Mouse (Mus musculus): ENCODE results near the gene Sv2a. TPM values are rescaled to one million over a fixed set of nuclear protein-coding genes. Genes with fewer than 3 reads are reported as not detected.
"Not testable (repeated sequence)": the region's sequence is repeated elsewhere in the genome, so short reads cannot be mapped to it uniquely, and the experiment has no call there.

The Sv2a gene
- total RNA-seq, 2 experiments from 2014 or later, result 360 to 375 TPM

DNA sequence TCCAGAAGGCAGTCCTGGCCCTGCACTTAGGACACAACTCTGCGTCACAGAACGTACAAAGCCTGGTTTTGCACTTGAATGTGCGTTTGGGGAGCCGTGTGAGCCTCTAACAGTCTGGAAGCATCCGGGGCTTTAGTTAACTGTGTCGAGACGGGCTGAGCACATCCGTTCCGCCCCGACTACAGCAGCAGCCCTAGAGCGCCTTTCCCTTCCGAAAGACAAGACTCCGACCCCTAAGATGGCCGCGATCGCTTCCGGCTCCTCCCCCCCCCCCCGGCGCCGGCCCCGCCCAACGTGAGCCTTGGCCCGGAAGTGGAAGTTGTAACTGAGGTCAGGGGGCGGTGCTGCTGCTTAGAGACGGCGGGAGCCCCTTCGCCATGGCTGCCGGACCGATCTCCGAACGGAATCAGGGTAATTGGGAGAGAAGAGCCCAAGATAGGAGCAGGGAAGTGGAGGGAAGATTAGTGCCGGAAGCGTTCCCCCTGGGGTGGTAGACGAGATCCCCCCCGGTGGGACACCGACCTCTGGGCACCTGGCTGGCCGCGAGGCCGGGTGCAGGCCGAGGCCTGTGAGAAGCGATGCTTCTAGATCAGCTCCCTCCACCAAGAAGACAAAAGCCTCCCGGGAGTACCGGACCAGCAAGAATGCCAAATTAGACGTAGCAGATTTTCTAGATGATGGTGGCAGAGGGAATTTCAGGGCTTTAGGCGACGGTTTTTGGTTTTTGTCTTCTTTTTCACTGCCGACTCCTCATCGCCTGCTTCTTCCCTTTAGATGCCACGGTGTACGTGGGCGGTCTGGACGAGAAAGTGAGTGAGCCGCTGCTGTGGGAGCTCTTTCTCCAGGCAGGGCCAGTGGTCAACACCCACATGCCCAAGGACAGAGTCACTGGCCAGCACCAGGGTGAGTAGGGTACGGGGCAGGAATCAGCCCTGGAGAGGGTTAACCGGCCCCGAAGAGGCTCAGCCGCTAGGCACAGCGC, 8.5 kb upstream of the Sv2a start, which contains the start of gene Sf3b4:
Gene Sf3b4 (plus strand): TSS at position 136 of the 982 bp plus-strand sequence.
- peak; percentile 83 to 91 for DNase-seq (ENCODE audit: low spot score in 2 of 2)

DNA sequence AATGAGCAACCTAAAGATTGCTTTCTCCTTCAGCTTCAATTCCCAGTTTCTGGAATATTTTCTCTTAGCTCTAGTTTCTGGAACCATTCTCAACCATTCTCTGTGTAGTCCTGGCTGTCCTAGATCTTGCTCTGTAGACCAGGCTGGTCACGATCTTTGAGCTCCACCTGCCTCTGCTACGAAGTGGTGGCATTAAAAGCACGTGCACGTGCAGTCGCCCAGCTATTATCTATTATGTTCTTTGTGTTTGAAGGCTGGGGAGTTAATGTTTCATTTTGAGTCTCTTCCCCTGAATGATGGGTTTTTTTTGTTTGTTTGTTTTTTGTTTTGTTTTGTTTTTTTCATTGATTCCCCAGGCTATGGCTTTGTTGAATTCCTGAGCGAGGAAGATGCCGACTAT, 7.8 kb upstream of the Sv2a start:
- no peak for DNase-seq (ENCODE audit: low spot score in 2 of 2)

DNA sequence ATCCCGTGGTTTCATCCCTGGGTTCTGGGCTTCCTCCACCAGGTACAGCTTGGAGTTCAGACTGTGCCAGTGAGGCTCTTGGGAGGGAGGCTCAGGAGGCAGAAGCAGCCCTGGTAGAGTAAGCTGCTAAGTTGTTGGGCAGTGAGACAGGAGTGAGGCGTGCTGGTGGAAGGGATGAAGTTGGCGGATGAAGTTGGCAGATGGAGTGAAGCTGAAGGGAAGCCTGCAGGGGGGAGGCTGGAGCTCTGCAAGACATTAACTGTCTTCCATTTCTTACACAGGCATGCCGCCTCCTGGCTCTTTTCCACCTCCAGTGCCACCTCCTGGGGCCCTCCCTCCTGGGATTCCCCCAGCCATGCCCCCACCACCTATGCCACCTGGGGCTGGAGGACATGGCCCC, 6.9 kb upstream of the Sv2a start:
- not testable (repeated sequence) for DNase-seq (ENCODE audit: low spot score in 2 of 2)

DNA sequence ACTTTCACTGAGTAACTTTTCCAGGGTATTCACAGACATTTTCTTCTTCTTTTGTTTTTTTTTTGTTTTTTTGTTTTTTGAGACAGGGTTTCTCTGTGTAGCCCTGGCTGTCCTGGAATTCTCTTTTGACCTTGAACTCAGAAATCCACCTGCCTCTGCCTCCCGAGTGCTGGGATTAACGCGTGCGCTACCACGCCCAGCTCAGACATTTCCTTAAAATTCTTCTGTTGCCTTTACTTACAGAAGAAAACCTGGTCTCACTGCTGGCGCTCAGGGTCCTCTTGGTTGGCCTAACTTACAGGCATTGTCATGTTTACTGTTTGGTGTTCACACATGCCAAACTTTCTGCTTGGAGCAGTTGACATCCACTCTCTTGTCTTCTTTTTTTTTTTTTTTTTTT, 5.7 kb upstream of the Sv2a start:
- DNase-seq (ENCODE audit: low spot score in 2 of 2), result no peak

DNA sequence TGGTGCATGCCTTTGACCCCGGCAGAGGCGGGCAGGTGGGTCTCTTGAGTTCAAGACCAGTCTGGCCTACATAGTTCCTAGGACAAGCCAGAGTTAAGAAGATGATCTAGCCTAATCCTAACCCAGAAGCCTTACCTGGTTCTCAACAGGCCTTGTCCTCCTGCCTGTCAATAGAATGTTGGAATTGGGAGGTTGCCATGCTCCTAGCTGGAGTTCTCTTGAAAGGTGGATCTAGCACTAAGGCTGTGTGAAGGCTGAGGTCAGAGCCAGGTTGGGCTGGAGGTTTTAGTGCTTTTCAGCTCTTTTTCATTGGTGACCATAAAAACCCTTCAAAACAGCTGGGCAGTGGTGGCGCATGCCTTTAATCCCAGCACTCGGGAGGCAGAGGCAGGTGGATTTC, 2.5 kb upstream of the Sv2a start:
- DNase-seq (ENCODE audit: low spot score in 2 of 2), result no peak

DNA sequence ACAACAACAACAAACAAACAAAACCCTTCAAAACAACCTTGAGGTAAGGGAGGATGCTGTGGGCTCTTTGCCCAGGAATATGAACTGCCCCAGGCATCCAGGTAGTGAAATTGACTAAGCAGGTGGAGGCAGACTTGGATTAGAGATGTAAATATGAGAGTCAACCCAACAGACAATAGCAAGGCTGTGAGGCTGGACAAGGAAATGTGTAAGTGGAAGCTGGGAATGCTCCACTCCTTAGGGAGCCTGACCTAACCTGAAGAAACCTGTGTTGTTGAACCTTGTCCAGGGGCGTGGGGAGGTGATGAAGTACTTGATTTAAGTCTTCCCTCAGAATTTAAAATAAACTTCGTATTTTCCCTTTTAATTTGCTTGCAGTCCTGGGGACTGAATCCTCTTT, 2.0 kb upstream of the Sv2a start:
- DNase-seq (ENCODE audit: low spot score in 2 of 2), result no peak

DNA sequence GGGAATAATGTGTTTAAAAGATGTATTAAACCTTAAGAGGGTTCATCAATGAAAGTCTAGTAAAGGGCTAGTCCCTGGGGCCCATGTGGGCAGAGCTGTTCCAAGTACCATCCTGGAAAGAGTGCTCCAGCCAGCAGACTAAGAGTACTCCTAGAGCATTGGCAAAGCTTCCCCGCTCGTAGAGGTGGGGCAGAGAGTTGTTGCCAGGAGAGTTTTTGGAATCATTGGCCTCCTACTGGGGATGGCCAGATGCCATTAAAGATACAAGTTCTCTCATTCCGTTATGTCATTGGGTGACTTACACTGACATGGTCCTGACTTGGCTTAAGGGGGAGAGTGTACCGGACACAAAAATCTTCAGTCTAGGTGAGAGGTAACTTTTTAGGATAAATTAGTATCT, 1.4 kb upstream of the Sv2a start:
- DNase-seq (ENCODE audit: low spot score in 2 of 2), result no peak

DNA sequence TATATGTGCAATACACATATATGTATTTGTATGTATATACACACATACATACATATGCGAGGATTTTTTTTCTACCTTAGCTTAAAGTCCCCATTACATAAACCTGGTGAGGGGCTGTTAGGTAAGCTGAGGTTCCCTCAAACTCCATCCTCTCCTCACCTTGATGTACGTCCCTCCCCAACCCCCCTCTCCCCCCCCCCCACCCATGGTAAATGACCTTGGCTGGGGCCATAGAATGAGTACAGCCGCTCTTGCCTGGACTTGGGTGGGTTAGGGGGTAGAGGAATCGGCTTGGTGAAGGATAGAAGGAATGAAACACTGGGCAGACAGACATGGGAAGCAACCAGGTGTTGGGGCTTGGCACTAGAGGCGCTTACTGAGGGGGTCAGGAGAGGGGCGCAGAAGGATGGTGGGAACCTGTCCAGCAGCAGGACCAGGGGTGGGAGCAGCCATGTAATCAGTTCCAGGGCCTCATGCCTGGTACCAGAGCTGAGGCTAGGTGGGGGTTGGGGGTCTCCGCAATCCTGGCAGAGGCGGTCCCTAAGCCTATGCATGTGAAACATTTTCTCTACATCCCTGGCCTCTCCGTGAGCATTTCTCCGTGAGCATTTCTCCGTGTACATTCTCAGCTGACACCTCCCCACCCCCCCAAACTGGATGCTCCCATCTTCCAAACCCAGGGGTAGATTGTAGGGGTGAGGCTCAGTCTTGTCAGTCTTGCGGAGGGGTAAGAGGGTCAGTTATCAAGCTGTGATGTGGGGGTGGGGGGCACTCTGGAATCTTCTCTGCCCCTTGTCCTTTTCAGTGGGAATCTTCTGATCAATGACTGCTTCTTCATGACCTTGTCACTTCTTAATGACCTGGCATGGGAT, 795 bp downstream of the Sv2a start:
- no peak for DNase-seq (ENCODE audit: low spot score in 2 of 2)

DNA sequence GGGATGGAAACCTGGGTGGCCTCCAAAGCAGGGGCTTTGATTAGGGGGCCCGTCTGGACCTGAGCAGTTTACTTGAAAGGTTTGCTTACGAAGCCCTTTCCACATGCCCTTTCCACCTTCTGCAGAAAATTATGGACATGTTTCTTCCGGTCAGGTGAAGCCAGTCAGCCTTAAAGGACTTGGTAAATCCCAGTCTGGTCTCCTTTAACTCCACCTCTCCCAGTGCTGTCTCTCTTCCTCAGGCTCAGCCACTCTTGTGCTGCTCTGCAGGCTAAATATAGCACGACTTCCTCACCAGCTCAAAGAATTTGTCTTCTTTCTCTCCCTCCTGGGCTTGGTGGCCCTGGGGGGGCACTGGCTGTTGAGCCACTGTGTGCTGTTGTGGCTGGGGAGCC, 1.4 kb downstream of the Sv2a start:
- DNase-seq (ENCODE audit: low spot score in 2 of 2), result no peak

DNA sequence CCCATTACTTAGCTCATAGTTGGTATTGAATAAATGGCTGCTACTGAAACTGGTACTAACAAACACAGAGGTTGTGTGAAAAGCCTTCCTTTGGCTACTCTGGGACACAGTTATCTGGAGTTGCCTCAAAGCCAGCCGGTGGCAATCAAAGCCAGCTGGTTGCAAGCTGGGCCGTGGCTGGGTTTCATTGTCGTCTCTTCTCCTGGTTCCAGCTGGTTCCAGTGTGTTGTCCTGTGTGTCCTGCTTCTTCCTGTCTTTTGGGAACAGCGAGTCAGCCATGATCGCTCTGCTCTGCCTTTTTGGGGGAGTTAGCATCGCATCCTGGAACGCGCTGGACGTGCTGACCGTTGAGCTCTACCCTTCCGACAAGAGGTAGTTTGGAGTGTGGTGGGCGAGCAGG, 12.0 kb downstream of the Sv2a start:
- DNase-seq (ENCODE audit: low spot score in 2 of 2), result no peak

DNA sequence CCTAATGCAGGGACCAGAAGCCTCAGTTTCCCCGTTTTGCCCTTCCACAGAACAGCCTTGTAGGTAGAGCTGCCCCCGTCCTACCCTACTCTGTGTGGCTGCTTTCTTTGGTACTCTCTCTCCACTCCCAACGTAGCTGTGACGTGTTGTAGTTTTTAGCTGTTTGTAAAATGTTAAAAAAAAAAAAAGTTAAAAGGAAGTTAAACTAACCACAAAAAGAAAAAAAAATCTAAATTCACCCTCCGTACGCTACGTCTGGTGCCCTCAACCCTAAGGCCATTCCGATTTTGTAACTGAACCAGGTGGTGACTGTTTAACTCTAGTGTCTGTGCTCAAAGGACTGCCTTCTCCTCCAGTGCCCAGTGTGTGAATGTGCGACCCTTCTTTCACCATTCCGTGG, 14.0 kb downstream of the Sv2a start:
- DNase-seq (ENCODE audit: low spot score in 2 of 2), result no peak

DNA sequence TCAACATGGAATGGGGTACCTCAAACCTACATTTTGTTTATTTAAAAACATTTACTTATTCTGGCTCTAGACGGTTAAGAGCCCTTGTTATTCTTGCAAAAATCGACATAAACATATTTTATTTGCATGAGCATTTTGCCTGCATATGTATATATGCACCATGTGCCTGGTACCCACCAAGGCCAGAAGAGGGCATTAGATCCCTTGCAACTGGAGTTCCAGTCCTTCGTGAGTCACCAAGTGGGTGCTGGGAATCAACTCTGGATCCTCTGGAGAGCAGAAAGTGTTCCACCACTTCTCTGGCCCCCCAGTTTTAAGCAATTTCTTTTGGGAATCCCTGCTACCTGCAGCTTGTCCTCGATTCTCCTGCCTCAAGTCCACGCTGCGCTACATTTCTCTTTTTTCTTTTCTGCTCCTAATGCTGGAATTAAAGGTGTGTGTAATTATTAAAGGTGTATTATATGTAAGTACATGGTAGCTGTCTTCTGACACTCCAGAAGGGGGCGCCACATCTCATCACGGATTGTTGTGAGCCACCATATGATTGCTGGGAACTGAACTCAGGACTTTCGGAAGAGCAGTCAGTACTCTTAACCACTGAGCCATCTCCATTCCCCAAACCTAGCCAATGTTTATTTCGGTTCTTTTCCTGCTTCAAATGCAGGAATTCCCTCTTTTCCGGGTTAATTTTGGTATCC, 14.8 kb downstream of the Sv2a start:
- no peak for DNase-seq (ENCODE audit: low spot score in 2 of 2)

DNA sequence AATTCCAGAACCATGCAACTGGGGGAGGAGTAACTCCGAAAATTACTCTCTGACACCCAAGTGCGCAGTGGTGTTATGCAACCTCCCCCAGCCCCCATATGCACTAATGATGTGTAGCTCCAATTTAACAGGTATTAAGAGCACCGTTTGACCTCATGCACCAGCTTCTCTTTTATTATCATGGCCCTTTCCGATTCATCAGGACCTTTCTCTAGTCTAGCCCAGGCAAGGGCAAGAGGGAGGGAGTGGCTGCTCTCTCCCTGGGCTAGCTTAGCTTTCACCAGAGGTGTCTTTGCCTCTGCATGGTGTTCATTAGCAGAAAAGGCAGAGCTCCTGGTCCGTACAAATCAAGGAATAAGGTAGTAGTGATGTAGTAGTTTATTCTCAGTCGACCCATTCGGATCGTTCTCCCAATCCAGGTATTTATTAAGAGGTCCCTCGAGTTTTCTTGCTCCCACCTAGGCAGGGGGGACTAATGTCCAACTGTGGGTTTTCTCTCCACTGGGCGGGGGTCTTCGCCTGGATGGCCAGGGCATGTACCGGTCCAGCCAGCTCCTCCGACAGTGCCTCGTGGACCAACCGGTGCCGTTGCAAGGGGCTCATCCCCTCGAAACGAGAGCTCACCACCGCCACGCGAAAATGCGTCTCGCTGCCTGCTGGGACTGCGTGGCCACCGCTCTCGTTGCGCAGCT, 15.6 kb downstream of the Sv2a start:
- DNase-seq (ENCODE audit: low spot score in 2 of 2), result no peak

DNA sequence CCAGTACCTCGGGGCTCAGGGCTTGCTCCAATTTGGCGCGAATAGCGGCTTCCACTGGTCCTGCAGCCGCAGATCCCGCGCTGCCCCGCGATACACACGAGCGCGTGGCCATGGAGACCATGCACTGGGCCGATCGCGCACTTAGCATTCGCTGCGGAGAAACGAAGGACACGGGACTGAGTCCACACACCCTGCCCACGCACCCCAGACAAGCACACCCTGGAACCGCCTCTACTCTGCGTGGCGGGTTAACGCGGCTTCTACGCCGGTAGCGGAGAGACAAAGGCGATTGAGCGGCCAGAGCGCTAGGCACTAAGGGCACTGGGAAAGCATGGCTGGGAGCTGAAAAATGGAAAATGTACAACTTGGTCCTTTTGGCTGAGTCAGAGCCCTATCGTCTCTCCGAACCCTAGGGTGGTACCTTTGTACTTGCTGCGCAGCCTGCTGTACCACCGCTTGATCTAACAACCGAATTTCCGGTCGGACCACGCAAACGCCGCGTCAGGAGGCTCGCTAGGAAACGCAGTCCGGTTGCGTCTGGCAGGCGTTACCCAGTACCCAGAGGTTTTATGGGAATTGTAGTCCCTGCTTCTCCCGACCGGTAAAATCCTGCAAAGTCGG, 16.3 kb downstream of the Sv2a start:
- peak; percentile 89 to 95 for DNase-seq (ENCODE audit: low spot score in 2 of 2)

DNA sequence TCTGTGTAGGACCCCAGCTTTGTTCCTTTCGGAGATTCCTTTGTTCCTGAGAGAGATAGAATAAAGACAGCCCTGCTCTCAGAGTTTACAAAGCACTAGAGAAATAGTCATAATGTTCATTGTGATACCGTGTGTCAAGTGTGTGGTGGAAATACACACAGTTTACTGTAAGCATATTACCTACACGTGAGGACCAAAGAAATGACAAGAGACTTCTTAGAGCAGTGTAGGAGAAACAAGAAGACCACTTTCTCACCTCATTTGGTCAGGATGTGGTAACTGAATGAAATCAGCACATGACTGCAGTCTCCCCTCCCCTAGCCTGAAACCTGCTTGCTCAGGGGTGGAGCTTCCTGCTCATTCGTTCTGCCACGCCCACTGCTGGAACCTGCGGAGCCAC, 17.2 kb downstream of the Sv2a start:
- DNase-seq (ENCODE audit: low spot score in 2 of 2), result no peak

DNA sequence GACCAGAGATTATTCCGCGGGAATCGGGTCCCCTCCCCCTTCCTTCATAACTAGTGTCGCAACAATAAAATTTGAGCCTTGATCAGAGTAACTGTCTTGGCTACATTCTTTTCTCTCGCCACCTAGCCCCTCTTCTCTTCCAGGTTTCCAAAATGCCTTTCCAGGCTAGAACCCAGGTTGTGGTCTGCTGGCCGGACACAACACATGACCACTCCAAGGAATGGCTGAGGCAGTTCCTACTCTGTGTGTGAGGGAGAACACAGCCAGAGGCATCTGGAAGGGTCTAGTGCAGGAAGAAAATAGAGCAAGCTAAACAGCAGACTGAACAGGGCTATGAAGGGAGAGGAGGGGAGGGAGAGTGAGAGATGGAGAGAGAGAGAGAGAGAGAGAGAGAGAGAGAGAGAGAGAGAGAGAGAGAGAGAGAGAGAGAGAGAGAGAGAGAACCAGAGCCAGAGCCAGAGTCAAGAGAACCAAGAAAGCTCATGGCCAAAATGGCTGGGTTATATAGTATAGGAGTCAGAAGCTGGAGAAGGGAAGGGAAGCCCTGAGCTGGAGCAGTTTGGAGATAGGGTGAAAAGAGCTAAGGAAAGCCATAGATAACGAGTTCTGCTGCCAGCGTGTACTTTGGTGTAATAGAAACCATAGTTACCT, 17.8 kb downstream of the Sv2a start:
- DNase-seq (ENCODE audit: low spot score in 2 of 2), result not testable (repeated sequence)

DNA sequence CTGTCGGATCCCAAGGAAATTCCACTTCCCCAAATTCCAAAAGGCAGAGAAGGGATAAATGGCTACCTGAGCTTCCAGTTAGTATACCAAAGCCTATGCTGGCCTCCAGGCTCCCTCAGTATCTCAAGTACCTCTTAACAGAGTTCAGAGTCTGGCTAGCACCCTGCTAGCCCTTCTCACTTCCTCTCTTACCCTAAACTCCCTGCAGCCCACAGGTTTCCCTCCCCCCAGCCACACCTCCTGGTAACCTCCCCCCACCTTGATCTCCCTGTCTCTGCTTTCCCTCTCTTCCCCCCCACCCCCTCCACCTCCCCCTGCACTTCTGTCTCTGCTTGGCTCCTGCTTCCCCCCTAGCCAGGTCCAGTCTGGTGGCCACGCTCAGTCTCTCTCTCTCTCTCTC, 18.8 kb downstream of the Sv2a start:
- no peak for DNase-seq (ENCODE audit: low spot score in 2 of 2)

DNA sequence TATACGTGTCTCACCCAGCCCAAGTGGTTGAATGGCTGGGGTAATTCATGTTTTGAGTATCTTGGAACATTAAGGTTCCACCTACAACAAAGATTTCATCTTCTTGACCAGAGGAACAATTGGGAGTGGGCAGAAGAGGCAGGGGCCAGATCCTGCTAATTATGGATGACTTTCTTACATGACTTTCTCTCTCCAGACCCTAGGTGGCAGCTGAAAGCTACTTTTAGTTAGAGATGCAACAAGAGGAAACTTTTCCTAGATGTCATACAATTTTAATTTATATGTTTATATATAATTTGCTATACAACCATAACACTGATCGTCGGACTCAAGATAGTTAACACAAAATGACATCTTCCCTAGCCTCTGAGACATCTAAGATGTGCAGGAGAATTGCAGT, 26.9 kb downstream of the Sv2a start:
- DNase-seq (ENCODE audit: low spot score in 2 of 2), result no peak

DNA sequence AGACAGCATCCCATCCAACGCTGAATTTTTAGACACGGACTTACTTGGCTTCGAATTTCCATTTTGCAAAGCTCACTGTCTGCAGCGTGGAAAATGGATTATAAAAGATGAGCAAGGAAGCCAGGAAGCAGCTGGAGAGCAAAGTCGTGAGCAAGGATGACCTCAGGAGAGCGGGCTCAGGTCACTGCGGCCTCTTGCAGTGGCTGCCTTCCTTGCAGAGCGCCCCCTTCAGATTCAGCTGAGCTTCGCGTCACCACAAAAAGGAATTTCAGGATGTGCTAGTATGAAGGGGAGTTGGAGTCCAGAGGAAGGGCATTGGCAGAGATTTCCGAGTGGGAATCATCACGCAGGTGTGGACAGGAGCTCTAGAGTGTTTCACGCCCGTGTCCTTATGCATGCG, 28.3 kb downstream of the Sv2a start:
- DNase-seq (ENCODE audit: low spot score in 2 of 2), result no peak

DNA sequence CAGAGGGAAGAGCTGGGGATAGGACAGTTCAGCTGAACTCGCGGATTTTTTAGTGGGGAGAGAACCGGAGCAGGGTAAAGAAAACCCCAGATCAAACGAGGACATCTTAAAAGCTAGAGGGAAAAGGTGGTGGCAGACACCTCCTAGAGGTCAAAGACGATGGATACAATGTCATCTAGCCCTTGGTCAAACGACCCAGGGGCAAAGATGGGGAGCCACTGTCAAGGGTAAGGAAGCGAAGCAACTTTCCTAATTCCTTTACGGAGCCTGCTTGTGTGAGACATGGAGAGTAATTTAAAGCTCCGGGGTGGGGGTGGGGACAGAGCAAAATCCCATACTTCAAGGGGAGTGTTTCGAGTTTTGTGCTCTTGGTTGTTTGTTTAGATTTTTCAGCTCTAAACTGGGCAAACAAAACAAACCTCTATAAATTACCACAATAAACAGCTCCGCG, 38.3 kb downstream of the Sv2a start:
- DNase-seq (ENCODE audit: low spot score in 2 of 2), result no peak
